Mouse (Mus musculus) heart, embryonic 12.5 days (tissue): ENCODE results near the gene Odaph. TPM values are rescaled to one million over a fixed set of nuclear protein-coding genes. Genes with fewer than 3 reads are reported as not detected.

Source experiments
- ATAC-seq: fragments of 200-750 bp; cut with Nextera tagmentation; 2 replicates; pipeline ENCODE4 v1.8.0; 2017; ENCODE audit warnings: moderate TSS enrichment, moderate library complexity; ENCODE audit not compliant: insufficient number of reproducible peaks, low FRiP score
- H3K27ac ChIP-seq: fragments of 300-500 bp; sonication (generic); 2 replicates; pipeline ENCODE4 v1.5.1; 2016; ENCODE audit warnings: mild to moderate bottlenecking, moderate library complexity; ENCODE audit not compliant: poor library complexity, severe bottlenecking
- H3K27me3 ChIP-seq: fragments of 300-500 bp; sonication (generic); replicated peaks from 2 replicates; pipeline ENCODE4 v1.6.1; 2016; ENCODE audit warnings: mild to moderate bottlenecking, moderate library complexity
- H3K36me3 ChIP-seq: fragments of 300-500 bp; sonication (generic); 2 replicates; pipeline ENCODE4 v1.6.1; 2016; ENCODE audit warnings: mild to moderate bottlenecking, moderate library complexity
- H3K4me1 ChIP-seq: fragments of 300-500 bp; sonication (generic); replicated peaks from 2 replicates; pipeline ENCODE4 v1.6.1; 2016; ENCODE audit warnings: mild to moderate bottlenecking
- H3K4me2 ChIP-seq: fragments of 300-500 bp; sonication (generic); 2 replicates; pipeline ENCODE4 v1.6.1; 2016; ENCODE audit warnings: mild to moderate bottlenecking, moderate library complexity
- H3K4me3 ChIP-seq: fragments of 300-500 bp; sonication (generic); 2 replicates; pipeline ENCODE4 v1.5.1; 2016; ENCODE audit warnings: mild to moderate bottlenecking
- H3K9ac ChIP-seq: fragments of 300-500 bp; sonication (generic); 2 replicates; pipeline ENCODE4 v1.6.1; 2016; ENCODE audit warnings: mild to moderate bottlenecking, moderate library complexity
- H3K9me3 ChIP-seq: fragments of 300-500 bp; sonication (generic); replicated peaks from 2 replicates; pipeline ENCODE4 v1.6.1; 2016; ENCODE audit warnings: mild to moderate bottlenecking, moderate library complexity
- WGBS: fragments of 180-500 bp; shearing (Covaris S2); methylation state at CpG from one replicate; pipeline ENCODE4 v1.1.7; 2016; 5-methylcytosine and 5-hydroxymethylcytosine counted together
- polyA plus RNA-seq: library from polyadenylated mRNA; unstranded; fragments of >200 nt; fragmentation: Nextera tagmentation; extraction: Ambion mirVana; gene quantifications from 2 replicates; pipeline ENCODE4 v1.2.1, GENCODE M21; 2016

The Odaph gene
- polyA plus RNA-seq, 1 experiment from 2014 or later: not detected

DNA sequence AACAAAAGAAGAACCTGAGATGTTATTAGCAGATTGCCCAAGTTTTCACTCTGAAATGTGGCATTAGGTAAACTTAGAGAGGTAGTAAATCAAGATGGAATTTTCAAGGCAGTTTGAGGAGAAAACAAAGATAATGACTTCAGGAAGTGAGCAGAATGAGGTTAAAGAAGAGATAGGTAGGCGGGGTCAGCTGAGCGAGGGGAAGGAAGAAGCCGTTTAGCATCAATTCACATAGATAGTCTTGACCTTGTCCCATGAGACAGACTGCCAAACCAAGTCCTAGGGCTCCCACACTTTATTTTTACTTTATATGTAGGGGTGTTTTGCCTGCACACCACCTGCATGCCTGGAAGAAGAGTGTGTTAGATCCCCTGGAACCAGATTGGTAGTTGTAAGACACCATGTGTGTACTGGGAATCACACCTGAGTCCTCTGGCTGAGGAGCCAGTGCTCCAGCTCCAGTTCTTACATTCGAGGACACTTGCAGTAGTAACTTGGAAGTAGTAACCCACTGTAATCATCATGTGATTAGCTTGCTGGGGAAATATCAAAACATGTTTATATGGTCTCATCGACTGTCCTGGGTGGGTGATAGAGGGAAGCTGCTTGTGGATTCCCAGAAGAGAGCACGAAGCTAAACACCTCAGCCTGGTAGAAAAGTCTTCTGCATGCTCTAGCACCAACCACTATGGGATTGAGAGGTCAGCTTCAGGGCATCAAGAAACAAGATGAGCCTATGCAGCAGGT lies 4.1 kb downstream of the Odaph start:
- no peak for ATAC-seq
- no peaks in the 10 kb centered on the region for H3K9me3 ChIP-seq
- WGBS: 76% methylated on average over 6 of the region's 6 CpGs
- H3K4me3 ChIP-seq: no peak overlapping the region
- H3K36me3 ChIP-seq: no peaks in the 10 kb centered on the region
- no peak overlapping the region for H3K27ac ChIP-seq
- no peak overlapping the region for H3K9ac ChIP-seq
- H3K27me3 ChIP-seq: no peaks in the 10 kb centered on the region
- no peak overlapping the region for H3K4me2 ChIP-seq
- H3K4me1 ChIP-seq: no peaks in the 10 kb centered on the region

GRCm38 (mm10) chr5:91993061-91993460 lies 5.8 kb downstream of the Odaph start:
- Histone ChIP-seq H3K4me3 (no peak overlapping the region), H3K27ac (no peak overlapping the region), H3K9me3 (no peaks in the 10 kb centered on the region), H3K36me3 (no peaks in the 10 kb centered on the region), H3K9ac (no peak overlapping the region), H3K4me1 (no peaks in the 10 kb centered on the region), H3K4me2 (no peak overlapping the region), H3K27me3 (no peaks in the 10 kb centered on the region)
- 92% methylated on average over 2 of the region's 2 CpGs for WGBS
- ATAC-seq: no peak

- 46% methylated on average over 13 of the region's 13 CpGs for WGBS
- H3K4me3 ChIP-seq: no peak overlapping the region
- H3K4me1 ChIP-seq: no peaks in the 10 kb centered on the region
- H3K27ac ChIP-seq: no peak overlapping the region
- no peaks in the 10 kb centered on the region for H3K27me3 ChIP-seq
- H3K9me3 ChIP-seq: peaks cover 13% of the 10 kb centered on the region
- ATAC-seq: no peak
- H3K36me3 ChIP-seq: no peaks in the 10 kb centered on the region
- no peak overlapping the region for H3K4me2 ChIP-seq
- H3K9ac ChIP-seq: no peak overlapping the region
Observed at GRCm38 (mm10) chr5:91994546-91994945, 7.3 kb downstream of the Odaph start.

GRCm38 (mm10) chr5:92000770-92001169 lies 13.5 kb downstream of the Odaph start:
- Histone ChIP-seq H3K4me3 (no peak overlapping the region), H3K9ac (no peak overlapping the region), H3K27me3 (no peaks in the 10 kb centered on the region), H3K36me3 (no peaks in the 10 kb centered on the region), H3K4me1 (no peaks in the 10 kb centered on the region), H3K27ac (no peak overlapping the region), H3K4me2 (no peak overlapping the region), H3K9me3 (peaks cover 14% of the 10 kb centered on the region)
- 46% methylated on average over 2 of the region's 2 CpGs for WGBS
- ATAC-seq: no peak

GRCm38 (mm10) chr5:92003011-92003410 lies 15.7 kb downstream of the Odaph start:
- Histone ChIP-seq H3K9me3 (peaks cover 14% of the 10 kb centered on the region), H3K4me2 (no peak overlapping the region), H3K9ac (no peak overlapping the region), H3K4me3 (no peak overlapping the region), H3K4me1 (no peaks in the 10 kb centered on the region), H3K27ac (no peak overlapping the region), H3K36me3 (no peaks in the 10 kb centered on the region), H3K27me3 (no peaks in the 10 kb centered on the region)
- ATAC-seq: no peak
- 60% methylated on average over 2 of the region's 2 CpGs for WGBS

- H3K9me3 ChIP-seq: no peaks in the 10 kb centered on the region
- ATAC-seq: no peak
- no peak overlapping the region for H3K27ac ChIP-seq
- 31% methylated on average over 2 of the region's 2 CpGs for WGBS
- H3K27me3 ChIP-seq: no peaks in the 10 kb centered on the region
- no peaks in the 10 kb centered on the region for H3K4me1 ChIP-seq
- no peak overlapping the region for H3K9ac ChIP-seq
- no peak overlapping the region for H3K4me3 ChIP-seq
- H3K4me2 ChIP-seq: no peak overlapping the region
- no peaks in the 10 kb centered on the region for H3K36me3 ChIP-seq
Observed at GRCm38 (mm10) chr5:92009827-92010226, 22.6 kb downstream of the Odaph start.

- Histone ChIP-seq H3K4me3 (no peak overlapping the region), H3K36me3 (no peaks in the 10 kb centered on the region), H3K4me1 (no peaks in the 10 kb centered on the region), H3K27me3 (no peaks in the 10 kb centered on the region), H3K27ac (no peak overlapping the region), H3K9ac (no peak overlapping the region), H3K4me2 (no peak overlapping the region), H3K9me3 (no peaks in the 10 kb centered on the region)
- 57% methylated on average over 7 of the region's 7 CpGs for WGBS
- ATAC-seq: no peak
Observed at GRCm38 (mm10) chr5:92011756-92012155, 24.5 kb downstream of the Odaph start.

GRCm38 (mm10) chr5:92019960-92020359 lies 32.7 kb downstream of the Odaph start:
- Histone ChIP-seq H3K36me3 (no peaks in the 10 kb centered on the region), H3K4me2 (no peak overlapping the region), H3K27me3 (no peaks in the 10 kb centered on the region), H3K9me3 (no peaks in the 10 kb centered on the region), H3K27ac (no peak overlapping the region), H3K4me3 (no peak overlapping the region), H3K4me1 (no peaks in the 10 kb centered on the region), H3K9ac (no peak overlapping the region)
- no peak for ATAC-seq
- WGBS: 45% methylated on average over 2 of the region's 2 CpGs

DNA sequence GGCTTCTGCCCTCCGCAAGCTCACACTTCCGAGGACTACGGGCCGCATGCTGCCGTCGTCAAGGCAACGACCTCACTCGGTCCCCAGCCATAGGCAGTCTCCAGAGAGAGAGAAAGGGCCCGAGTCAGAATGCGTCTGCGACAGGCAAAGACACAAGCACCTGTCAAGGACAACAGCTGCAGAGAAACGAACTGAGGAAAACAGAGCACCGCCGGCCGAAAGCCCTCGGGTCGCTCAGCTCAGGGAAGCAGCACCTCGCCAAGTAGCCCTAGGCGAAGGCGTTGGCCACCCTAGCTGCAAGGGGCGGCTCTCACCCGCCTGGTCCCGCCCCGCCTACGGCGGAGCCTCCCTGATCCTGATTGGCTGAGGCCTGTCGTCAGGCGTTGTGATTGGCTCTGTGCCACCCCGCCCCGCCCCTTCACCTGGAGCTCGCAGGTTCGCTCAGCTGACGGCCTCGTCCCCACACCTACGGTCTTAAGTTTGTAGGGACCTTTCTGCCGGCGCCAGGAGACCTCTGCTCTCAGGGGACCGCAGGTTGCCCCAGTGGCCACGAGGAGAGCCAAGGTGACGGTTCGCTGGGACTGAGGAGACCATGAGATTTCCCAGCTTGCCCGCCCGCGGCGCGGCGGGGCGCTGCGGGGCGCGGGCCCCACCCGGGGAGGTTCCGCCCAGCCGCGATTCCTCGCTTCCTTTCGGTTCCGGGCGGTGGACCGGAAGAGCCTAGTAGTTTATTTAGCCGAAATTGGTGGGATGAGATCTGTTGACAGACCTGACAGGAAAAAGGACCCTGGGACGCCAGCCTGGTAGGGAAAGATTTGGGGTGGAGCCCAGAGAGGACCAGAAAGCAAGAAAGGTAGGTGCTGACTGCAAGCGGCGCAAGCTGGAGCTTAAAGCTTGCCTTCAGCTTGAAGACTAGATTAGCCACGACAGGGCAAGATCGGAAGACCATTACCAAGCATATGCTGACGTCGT lies 55.4 kb downstream of the Odaph start:
- Histone ChIP-seq H3K36me3 (no peaks in the 10 kb centered on the region), H3K27me3 (no peaks in the 10 kb centered on the region; the same call in 1 of the 2 replicates), H3K9ac (peak overlapping the region; percentile 69), H3K4me3 (peak overlapping the region; percentile 86), H3K9me3 (no peaks in the 10 kb centered on the region), H3K27ac (no peak overlapping the region), H3K4me2 (peak overlapping the region; percentile 81), H3K4me1 (no peaks in the 10 kb centered on the region)
- under 1% methylated on average over 66 of the region's 68 CpGs for WGBS
- peak; percentile 100 for ATAC-seq

DNA sequence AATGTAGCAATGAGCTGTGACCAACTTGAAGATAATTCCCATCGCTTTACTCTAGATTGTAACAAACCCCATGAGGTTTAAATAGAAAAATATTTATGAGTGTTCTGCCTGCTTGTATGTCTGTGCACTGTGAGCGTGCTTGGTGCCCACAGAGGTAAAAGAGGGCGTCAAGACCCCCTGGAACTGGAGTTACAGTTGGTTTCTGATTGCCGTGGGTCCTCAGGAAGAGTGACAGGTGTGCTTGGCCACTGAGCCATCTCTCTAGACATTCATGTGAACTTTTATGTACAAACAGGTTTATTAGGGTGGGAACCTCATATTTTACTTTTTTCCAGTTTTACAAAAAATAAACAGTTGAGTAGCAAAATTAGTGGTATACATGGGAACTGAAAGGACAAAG lies 56.5 kb downstream of the Odaph start, which contains the start of gene Cdkl2:
TSS of gene Cdkl2 (minus strand) at position 101 of the 400 bp plus-strand sequence.
- 64% methylated on average over 4 of the region's 4 CpGs for WGBS
- Histone ChIP-seq H3K9me3 (no peaks in the 10 kb centered on the region), H3K4me1 (no peaks in the 10 kb centered on the region), H3K36me3 (no peaks in the 10 kb centered on the region), H3K4me2 (peak within 1 kb of the TSS; percentile 81), H3K9ac (peak within 1 kb of the TSS; percentile 69), H3K27me3 (no peaks in the 10 kb centered on the region; the same call in 1 of the 2 replicates), H3K4me3 (peak within 1 kb of the TSS; percentile 86), H3K27ac (no peak within 1 kb of the TSS)
- no peak for ATAC-seq
